Mouse (Mus musculus): ENCODE measurements around the gene Iqsec2.
A peak's percentile ranks its signal among the peaks of the same experiment; 100 is the strongest.
"Not testable (repeated sequence)": the region's sequence is repeated elsewhere in the genome, so short reads cannot be mapped to it uniquely, and the experiment has no call there.

Gene Iqsec2

DNA sequence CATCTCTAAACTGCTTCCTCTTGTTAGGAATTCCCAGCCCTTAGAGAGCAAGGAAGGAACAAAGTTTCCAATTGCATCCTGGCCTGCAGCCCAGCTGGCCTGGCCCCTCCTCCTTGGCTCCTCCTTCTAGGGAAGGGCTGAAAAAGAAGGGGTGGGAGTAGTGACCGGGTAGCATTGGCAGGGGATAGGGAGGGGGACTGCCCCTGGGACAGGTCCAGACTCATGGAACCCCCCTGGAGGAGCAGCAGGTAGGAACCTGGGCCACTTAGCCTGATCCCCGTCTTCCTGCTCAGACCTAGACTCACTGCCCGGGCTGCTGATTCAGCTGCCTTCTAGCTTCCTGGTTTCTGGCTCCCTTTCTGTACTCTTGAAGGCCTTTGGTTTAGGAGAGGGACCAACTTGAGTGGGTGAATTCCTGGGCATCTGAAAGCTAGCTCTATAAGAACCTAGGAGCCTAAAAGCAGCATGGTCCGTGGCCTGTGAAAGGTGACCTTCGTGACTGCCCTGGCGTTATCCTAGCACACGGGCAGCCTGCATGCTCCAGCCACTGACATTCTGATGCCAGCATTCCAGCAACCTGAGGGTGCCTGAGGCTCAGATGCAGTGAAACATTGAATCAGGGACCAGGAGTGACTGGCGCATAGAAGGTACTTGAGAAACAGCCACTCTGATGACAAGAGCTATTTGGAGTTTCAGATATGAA is 34.9 kb downstream of the Iqsec2 start:
- DNase-seq (ENCODE audit: low read depth) = no peak

GRCm38 (mm10) chrX:152179670-152180656 is 35.9 kb downstream of the Iqsec2 start:
- no peak for DNase-seq (ENCODE audit: low read depth)

- no peak for DNase-seq (ENCODE audit: low read depth)
These were observed 43.1 kb downstream of the Iqsec2 start for GRCm38 (mm10) chrX:152187151-152187550.

DNA sequence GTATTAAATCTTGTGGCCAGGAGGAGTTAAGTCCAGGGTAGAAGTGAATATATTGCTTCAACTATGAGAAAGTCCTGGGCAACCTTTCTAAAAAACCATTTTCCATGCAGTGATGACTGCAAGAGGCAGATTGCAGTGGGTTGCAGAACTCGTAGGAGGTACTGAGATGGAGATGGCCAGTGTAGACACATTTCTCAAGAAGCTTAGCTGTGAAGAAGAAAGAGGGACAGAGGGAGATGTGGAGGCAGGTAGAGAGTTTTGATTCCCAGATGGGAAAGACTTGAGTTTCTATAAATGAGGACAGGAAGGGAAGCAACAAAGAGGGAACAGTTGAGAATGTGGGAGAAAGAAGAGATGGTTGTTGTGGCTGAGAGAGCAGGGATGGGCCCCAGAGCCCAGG is 47.2 kb downstream of the Iqsec2 start:
- no peak for DNase-seq (ENCODE audit: low read depth)

DNA sequence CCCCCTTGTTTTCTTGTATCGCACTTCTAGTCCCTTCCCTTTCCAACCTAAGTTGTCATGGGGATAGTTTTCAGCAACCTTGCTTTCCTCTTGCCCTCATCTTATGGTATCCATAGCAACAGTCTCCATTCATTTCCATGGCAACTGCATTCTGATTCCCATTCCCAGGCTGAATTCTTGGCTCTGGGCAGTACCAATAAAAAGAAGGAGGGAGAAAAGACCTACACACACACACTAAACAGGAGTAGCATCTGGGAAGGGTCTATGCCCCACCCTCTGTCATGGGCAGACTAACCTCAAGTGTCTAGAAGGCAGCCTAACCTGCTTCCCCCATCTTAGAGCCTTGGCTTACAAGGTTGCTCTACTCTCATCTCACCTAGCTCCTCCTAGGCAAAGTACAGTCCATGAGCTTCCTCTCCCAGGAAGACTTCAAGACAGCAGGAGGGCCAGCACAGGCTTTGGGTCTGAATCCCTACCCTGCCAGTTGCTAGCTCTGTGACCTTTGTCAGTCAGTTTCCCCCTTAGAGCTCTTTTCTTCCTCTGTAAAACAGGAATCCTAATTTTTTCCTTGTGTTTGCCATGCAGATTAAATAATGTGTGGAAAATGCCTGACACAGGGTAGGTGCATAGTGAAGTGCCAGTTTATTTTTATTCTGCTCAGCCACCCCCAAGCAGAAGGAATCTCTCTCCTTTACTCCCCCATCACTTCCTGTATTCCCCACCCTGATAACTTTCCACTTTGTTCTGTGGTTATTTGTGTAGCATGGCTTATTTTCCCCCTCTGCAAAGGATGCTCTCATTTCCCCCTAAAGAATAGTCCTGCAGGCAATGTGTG is 54.0 kb downstream of the Iqsec2 start:
- no peak for DNase-seq (ENCODE audit: low read depth)

- DNase-seq (ENCODE audit: low read depth) = no peak
These were observed 57.8 kb downstream of the Iqsec2 start for GRCm38 (mm10) chrX:152201737-152202421.

GRCm38 (mm10) chrX:152202422-152203103 is 58.5 kb downstream of the Iqsec2 start:
- no peak for DNase-seq (ENCODE audit: low read depth)

DNA sequence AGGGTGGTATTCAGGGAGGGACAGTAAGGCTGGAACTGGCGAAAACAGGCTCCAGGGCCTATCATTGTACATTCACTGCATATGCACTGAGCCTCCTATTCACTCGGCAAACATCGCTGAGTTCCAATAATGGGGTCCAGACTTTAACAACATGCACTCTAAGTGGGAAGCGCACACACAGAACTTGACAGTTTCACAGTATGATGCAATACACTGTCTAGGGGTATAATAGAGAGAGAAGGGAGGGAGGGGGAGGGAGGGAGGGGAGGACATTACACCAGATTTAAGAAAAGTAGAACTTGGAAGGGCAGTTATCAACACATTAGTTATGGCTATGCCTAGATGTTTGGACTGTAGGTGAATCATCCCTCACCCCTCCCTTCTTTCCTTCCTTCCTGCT is 59.2 kb downstream of the Iqsec2 start:
- no peak for DNase-seq (ENCODE audit: low read depth)

GRCm38 (mm10) chrX:152205486-152205885 is 61.4 kb downstream of the Iqsec2 start:
- no peak for DNase-seq (ENCODE audit: low read depth)

DNA sequence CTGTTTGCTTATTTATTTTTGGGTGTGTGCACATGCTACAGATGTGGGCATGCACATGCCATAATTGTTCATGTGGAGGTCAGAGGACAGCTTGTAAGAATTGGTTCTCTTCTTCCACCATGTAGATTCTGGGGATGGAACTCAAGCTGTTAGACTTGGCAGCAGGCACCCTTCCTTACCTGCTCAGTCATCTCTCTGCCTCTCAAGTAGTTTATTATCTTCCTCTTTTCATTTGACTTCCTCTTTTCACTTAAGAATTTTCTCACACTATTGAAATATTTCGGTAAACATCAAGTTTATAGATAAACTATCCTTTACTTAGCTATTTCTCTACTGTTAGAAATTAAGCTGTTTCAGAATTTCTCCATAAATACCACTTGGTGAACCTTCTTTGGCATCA is 70.6 kb downstream of the Iqsec2 start:
- DNase-seq (ENCODE audit: low read depth) = no peak

- no peak for DNase-seq (ENCODE audit: low read depth)
These were observed 74.5 kb downstream of the Iqsec2 start for GRCm38 (mm10) chrX:152218529-152218928.

DNA sequence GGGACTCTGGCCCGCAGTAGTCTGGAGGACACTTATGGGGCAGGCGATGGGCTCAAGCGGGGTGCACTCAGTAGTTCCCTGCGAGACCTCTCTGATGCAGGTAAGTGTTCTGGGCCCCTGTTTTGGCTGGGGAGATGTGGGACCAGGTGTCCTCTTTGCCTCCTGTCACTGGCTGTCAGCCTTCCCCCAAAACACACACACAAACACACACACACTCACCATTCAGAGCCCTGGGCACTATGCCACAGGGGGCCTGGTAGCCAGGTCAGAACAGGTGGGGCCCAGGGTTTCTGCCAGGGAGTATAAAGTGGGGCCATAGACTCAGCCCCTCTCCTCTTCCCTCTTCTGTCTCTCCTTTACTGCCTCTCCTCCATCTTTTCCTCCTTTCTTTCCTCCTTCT is 77.7 kb downstream of the Iqsec2 start:
- no peak for DNase-seq (ENCODE audit: low read depth)

DNA sequence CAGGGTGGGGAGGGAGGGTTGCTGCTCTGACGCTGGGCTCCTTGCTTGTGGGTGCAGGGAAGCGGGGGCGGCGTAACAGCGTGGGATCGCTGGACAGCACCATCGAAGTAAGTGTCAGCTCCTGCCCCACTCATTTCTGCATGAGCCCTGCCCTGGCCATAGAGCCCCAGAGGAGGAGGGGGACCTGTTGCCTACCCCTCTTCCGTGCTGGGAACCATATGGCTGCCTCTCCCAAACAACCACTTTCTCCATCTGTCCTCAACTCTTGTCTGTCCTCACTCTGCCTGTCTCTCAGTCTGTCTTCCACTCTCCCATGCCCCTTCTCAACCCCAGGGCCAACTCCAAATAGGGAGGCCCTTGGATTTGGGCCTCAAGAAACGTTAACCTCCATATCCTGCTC is 78.2 kb downstream of the Iqsec2 start:
- no peak for DNase-seq (ENCODE audit: low read depth)

GRCm38 (mm10) chrX:152223313-152223712 is 79.2 kb downstream of the Iqsec2 start:
- DNase-seq (ENCODE audit: low read depth) = no peak

GRCm38 (mm10) chrX:152224280-152224679 is 80.2 kb downstream of the Iqsec2 start:
- no peak for DNase-seq (ENCODE audit: low read depth)

DNA sequence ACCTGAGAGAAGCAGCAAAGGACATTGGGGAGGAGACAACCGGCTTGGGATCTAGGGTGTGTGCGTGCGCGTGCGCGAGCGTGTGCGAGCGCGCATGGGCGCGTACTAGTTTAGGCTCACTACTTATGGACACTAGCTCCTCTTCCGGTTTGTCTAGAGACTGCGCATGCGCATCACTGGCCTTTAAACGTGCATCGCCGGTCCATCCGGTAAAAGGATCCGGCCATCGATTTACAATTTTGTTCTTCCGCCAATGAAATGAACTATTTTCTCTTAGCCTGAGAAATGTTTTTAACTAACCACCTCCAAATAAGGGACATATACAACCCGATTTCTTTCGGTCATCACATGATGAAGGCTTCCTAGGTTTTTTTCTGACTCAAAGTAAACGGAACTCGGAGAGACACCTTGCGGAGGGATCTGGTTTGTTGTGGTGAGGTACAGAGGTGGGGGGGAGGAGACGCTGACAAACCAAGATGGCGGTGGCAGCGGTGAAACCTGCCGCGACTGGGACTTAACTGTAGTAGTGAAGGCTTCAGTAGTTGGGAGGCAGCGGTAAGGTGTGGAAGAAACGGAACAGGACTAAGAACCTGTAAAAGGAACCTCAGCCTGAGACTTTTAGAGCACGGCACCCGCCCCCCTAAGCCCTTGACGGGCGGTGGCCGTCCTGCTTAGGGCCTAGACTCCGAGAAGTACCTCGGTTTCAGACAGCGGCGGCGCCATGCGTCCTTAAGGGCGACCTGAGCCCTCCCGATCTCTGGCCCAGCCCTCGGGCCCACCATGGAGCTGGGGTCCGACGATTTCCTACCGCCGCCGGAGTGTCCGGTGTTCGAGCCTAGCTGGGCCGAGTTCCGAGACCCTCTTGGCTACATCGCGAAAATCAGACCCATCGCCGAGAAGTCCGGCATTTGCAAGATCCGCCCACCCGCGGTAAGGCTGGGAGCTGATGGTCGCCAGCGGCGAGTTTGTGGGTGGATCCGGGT is 89.0 kb downstream of the Iqsec2 start, which contains the start of gene Kdm5c:
TSS of gene Kdm5c (plus strand) at position 240 of the 983 bp plus-strand sequence.
- peak; percentile 96 for DNase-seq (ENCODE audit: low read depth)

- DNase-seq (ENCODE audit: low read depth) = no peak
These were observed 90.1 kb downstream of the Iqsec2 start for GRCm38 (mm10) chrX:152234125-152234524.

- DNase-seq (ENCODE audit: low read depth) = no peak
These were observed 91.7 kb downstream of the Iqsec2 start for GRCm38 (mm10) chrX:152235758-152236157.

DNA sequence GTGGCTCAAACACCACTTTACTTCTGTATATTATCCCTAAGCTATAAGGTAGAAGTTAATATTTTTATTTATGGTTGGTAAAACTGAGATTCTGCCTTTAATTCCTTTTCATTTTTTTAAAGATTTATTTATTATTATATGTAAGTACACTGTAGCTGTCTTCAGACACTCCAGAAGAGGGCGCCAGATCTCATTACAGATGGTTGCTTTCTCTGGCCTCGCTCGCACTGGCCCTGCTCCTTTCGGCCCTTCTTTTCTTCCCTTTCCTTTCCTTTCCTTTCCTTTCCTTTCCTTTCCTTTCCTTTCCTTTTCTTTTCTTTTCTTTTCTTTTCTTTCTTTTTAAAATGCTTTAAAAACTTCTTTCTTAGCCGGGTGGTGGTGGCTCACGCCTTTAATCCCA is 99.1 kb downstream of the Iqsec2 start:
- not testable (repeated sequence) for DNase-seq (ENCODE audit: low read depth)
